Mouse (Mus musculus) heart, postnatal 10 days (tissue): ENCODE results near the gene Lrrc36. TPM values are rescaled to one million over a fixed set of nuclear protein-coding genes. Genes with fewer than 3 reads are reported as not detected.
A peak's percentile ranks its signal among the peaks of the same experiment; 100 is the strongest.

Source experiments
- DNase-seq, 2 experiments: peaks; one replicate each; pipeline ENCODE4 v3.0.0; 2021
- intact Hi-C: fragments of 180-260 bp; cut with DNase I; formaldehyde crosslinking; loops from one replicate; pipeline ENCODE4 v1.15.1; 2025
- total RNA-seq, 2 experiments: library from RNA; stranded (reverse); gene quantifications; 2 replicates each; pipeline ENCODE4 v1.2.3; 2021

The Lrrc36 gene
- total RNA-seq, 2 experiments from 2014 or later, result 0.77 to 1.2 TPM

GRCm38 (mm10) chr8:105464595-105464994 lies 51.2 kb downstream of the Lrrc36 start:
- peak; percentile 51 to 58 for DNase-seq
- intact Hi-C loops, result no loop called here

GRCm38 (mm10) chr8:105466246-105466645 lies 52.9 kb downstream of the Lrrc36 start:
- intact Hi-C loops, result no loop called here
- no peak for DNase-seq

- intact Hi-C loops, result no loop called here
- DNase-seq, result peak; percentile 59 to 63
These were observed 53.4 kb downstream of the Lrrc36 start for GRCm38 (mm10) chr8:105466700-105467291.

- no peak for DNase-seq
- intact Hi-C loops, result no loop called here
These were observed 54.1 kb downstream of the Lrrc36 start for GRCm38 (mm10) chr8:105467396-105467985.

- intact Hi-C loops, result no loop called here
These were observed 54.8 kb downstream of the Lrrc36 start for GRCm38 (mm10) chr8:105468002-105468720.

GRCm38 (mm10) chr8:105469041-105469695 lies 55.8 kb downstream of the Lrrc36 start:
- intact Hi-C loops, result no loop called here
- DNase-seq, result peak; percentile 66 to 72

More at GRCm38 (mm10) chr8:105468002-105468720, 54.8 kb downstream of the Lrrc36 start:
- no peak for DNase-seq

GRCm38 (mm10) chr8:105469816-105470215 lies 56.4 kb downstream of the Lrrc36 start:
- no peak for DNase-seq
- intact Hi-C loops, result no loop called here

- intact Hi-C loops, result no loop called here
- no peak for DNase-seq
These were observed 56.9 kb downstream of the Lrrc36 start for GRCm38 (mm10) chr8:105470262-105470661.

GRCm38 (mm10) chr8:105470681-105471313 lies 57.4 kb downstream of the Lrrc36 start:
- intact Hi-C loops, result no loop called here
- DNase-seq, result no peak

- DNase-seq, result peak; percentile 98
- intact Hi-C loops, result no loop called here
These were observed 58.1 kb downstream of the Lrrc36 start, which contains the start of gene Tppp3 for GRCm38 (mm10) chr8:105471314-105472015. Gene Tppp3 (minus strand): TSS chr8:105471526.

GRCm38 (mm10) chr8:105472414-105472932 lies 59.1 kb downstream of the Lrrc36 start:
- intact Hi-C loops, result no loop called here
- DNase-seq, result no peak

GRCm38 (mm10) chr8:105472983-105473382 lies 59.6 kb downstream of the Lrrc36 start:
- DNase-seq, result no peak
- intact Hi-C loops, result no loop called here

GRCm38 (mm10) chr8:105473816-105474606 lies 60.6 kb downstream of the Lrrc36 start:
- DNase-seq, result peak; percentile 80 to 81
- intact Hi-C loops, result loop anchor here (2.0 kb wide), 1 partner anchor 37 kb away; no protein-coding TSS in a partner anchor

GRCm38 (mm10) chr8:105474680-105475079 lies 61.3 kb downstream of the Lrrc36 start:
- DNase-seq, result no peak
- intact Hi-C loops, result loop anchor here (2.0 to 5.0 kb wide), 2 partner anchors 38 to 62 kb away; partner anchors contain the start of genes Kctd19 and Lrrc36

GRCm38 (mm10) chr8:105475254-105475653 lies 61.9 kb downstream of the Lrrc36 start:
- peak; percentile 78 to 80 for DNase-seq
- intact Hi-C loops, result loop anchor here (2.0 to 5.0 kb wide), 2 partner anchors 38 to 63 kb away; partner anchors contain the start of genes Kctd19 and Lrrc36

GRCm38 (mm10) chr8:105475742-105476141 lies 62.4 kb downstream of the Lrrc36 start:
- DNase-seq, result no peak

GRCm38 (mm10) chr8:105476161-105476560 lies 62.8 kb downstream of the Lrrc36 start:
- no peak for DNase-seq
- intact Hi-C loops, result loop anchor here (5.0 kb wide), 1 partner anchor 64 kb away; the partner anchor contains the start of genes Kctd19 and Lrrc36

More at GRCm38 (mm10) chr8:105475742-105476141, 62.4 kb downstream of the Lrrc36 start:
- intact Hi-C loops, result loop anchor here (2.0 to 5.0 kb wide), 2 partner anchors 39 to 63 kb away; partner anchors contain the start of genes Kctd19 and Lrrc36
